ENCODE assay signal across 9 mouse cellular contexts in genomic region chr14:62878634-62879430, GRCm38 (mm10). TPM values are rescaled to one million over a fixed set of nuclear protein-coding genes. Genes with fewer than 3 reads are reported as not detected.
DNase-seq lines count a peak whose midpoint lies in the region; ATAC-seq lines count a peak whose summit lies in the region.
"Had no signal": no experiment of that assay in that cellular context is flagged by ENCODE, and none has a peak within 500 bp of the region (broad histone marks: within the 10 kb centered on the region; RNA-seq: fewer than 3 reads in every experiment).

No protein-coding gene starts in this region.

- H3K27me3 ChIP-seq in heart, embryonic 16.5 days (ENCODE audit: control insufficient read depth, insufficient read depth, low read length), result no peaks in the 10 kb centered on the region
- no peaks in the 10 kb centered on the region for H3K27me3 ChIP-seq in forebrain, embryonic 15.5 days
- H3K27me3 ChIP-seq: Patski had no signal

- DNase-seq in heart, adult 8-10 months (ENCODE audit: low spot score), result no peak
- DNase-seq in c-Kit-positive CD71-positive TER-119-positive erythroid progenitor cells, embryonic 14.5 days (ENCODE audit: low spot score), result peak; percentile 18
- DNase-seq in right cerebral cortex, postnatal 10 days (ENCODE audit: low spot score in 2 of 2), result no peak
- no peak for DNase-seq in kidney, postnatal 4 days
- DNase-seq in lung, postnatal 36 days, result no peak

- WGBS in heart, embryonic 16.5 days, result 48% methylated on average over 7 of the region's 7 CpGs
- WGBS in forebrain, embryonic 15.5 days, result 63% methylated on average over 7 of the region's 7 CpGs
- 63% methylated on average over 7 of the region's 7 CpGs for WGBS in macrophage (ENCODE audit: missing documents)

- no peak for ATAC-seq in heart, embryonic 16.5 days (replicated peaks; ENCODE audit: extremely low read depth, insufficient read depth, low FRiP score)
- no peak for ATAC-seq in forebrain, embryonic 15.5 days (replicated peaks)

- no peaks in the 10 kb centered on the region for H3K9me3 ChIP-seq in heart, embryonic 16.5 days (replicated peaks; ENCODE audit: control insufficient read depth, low read length)
- H3K9me3 ChIP-seq in forebrain, embryonic 15.5 days, result no peaks in the 10 kb centered on the region

- no peak overlapping the region for H3K4me3 ChIP-seq in heart, embryonic 16.5 days (ENCODE audit: low read length)
- no peak overlapping the region for H3K4me3 ChIP-seq in forebrain, embryonic 15.5 days
- no peak overlapping the region for H3K4me3 ChIP-seq in macrophage (ENCODE audit: inconsistent target)

- no peak overlapping the region for H3K4me2 ChIP-seq in heart, embryonic 16.5 days (ENCODE audit: low read depth, low read length)
- H3K4me2 ChIP-seq in forebrain, embryonic 15.5 days (replicated peaks), result no peak overlapping the region

- H3K36me3 ChIP-seq in heart, embryonic 16.5 days (ENCODE audit: control insufficient read depth, insufficient read depth), result no peaks in the 10 kb centered on the region
- H3K36me3 ChIP-seq in forebrain, embryonic 15.5 days, result no peaks in the 10 kb centered on the region
- no peaks in the 10 kb centered on the region for H3K36me3 ChIP-seq in macrophage (ENCODE audit: inconsistent target)

- H3K9ac ChIP-seq in heart, embryonic 16.5 days (ENCODE audit: low read length), result peak overlapping the region; percentile 44
- no peak overlapping the region for H3K9ac ChIP-seq in forebrain, embryonic 15.5 days (replicated peaks)

- peaks cover 100% of the 10 kb centered on the region for H3K79me2 ChIP-seq in macrophage (ENCODE audit: inconsistent target)

- peaks cover 38% of the 10 kb centered on the region for H3K4me1 ChIP-seq in heart, embryonic 16.5 days (ENCODE audit: control insufficient read depth, insufficient read depth, low read length)
- H3K4me1 ChIP-seq in forebrain, embryonic 15.5 days, result peaks cover 37% of the 10 kb centered on the region

- no peak overlapping the region for H3K27ac ChIP-seq in heart, embryonic 16.5 days (ENCODE audit: low read length)
- peak overlapping the region; percentile 77 for H3K27ac ChIP-seq in forebrain, embryonic 15.5 days (replicated peaks)
- 0 out of 2 replicates have a peak overlapping the region, but pooled peaks have one; percentile 8 for H3K27ac ChIP-seq in macrophage

RNA-seq across cellular contexts. Expression of gene Wdfy2, which starts 41.4 kb away (rescaled TPM):
- 4.0 and 4.5 TPM in 2 replicates for polyA plus RNA-seq in heart, embryonic 16.5 days (2015; fragmentation: Nextera tagmentation; extraction: Ambion mirVana)
- total RNA-seq in heart, adult 8-10 months (2022), result 1 to 10 TPM; 5.8 to 7.2 (median 6.1) TPM
- polyA plus RNA-seq in forebrain, embryonic 15.5 days (2015; fragmentation: Nextera tagmentation; extraction: Ambion mirVana), result 8.5 and 8.7 TPM in 2 replicates
- total RNA-seq in macrophage (2018; cell fraction: chromatin; rRNA removed), result 100 to 1,000 TPM; 188 to 417 (median 275) TPM
- 100 to 1,000 TPM in 14 of 26 experiments, 10 to 100 TPM in 12; 81.4 to 123 (median 102) TPM for total RNA-seq in macrophage (2018; cell fraction: cytosol; rRNA removed)
- total RNA-seq in macrophage (2018; cell fraction: nucleus; rRNA removed), result 100 to 1,000 TPM; 184 to 344 (median 215) TPM
- 45.8 to 65.5 TPM (median 65.1 TPM) in 3 replicates for polyA plus RNA-seq in macrophage (2018)
